Mouse (Mus musculus) E14TG2a.4 (cell line): ENCODE data around the gene Mars2.

Source experiments
- CTCF ChIP-seq: conservative IDR thresholded peaks from 2 replicates; pipeline ENCODE4 v1.5.1; 2014; ENCODE audit warnings: low read length
- POU5F1 ChIP-seq: IDR thresholded peaks from 2 replicates; pipeline ENCODE4 v1.6.1; 2014; ENCODE audit warnings: low read length, borderline replicate concordance

DNA sequence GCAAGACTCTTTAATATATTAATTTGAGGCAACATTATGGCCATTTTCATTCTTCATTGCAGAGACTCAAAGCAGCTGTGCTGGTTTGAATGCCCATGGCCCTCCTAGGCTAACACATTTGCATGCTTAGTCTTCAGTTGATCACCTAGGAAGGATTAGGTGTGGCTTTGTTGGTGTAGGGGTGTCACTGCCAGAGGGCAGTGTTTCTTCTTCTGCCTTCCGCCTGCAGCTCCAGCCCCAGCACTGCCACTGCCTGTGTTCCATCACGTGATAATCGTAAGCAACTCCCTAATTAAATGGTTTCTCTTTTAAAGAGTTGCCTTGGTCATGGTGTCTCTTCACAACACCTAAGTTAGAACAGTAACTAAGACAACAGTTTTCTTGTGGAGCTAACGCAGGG, 24.2 kb upstream of the Mars2 start:
- no peak for TF ChIP-seq CTCF
- TF ChIP-seq POU5F1: no peak
